ENCODE assay signal across 8 mouse cellular contexts in genomic region chr11:77348142-77348741, GRCm38 (mm10).
A peak's percentile ranks its signal among the peaks of the same experiment; 100 is the strongest.
DNase-seq lines count a peak whose midpoint lies in the region; TF ChIP-seq lines count a peak whose summit lies in the region.

No protein-coding gene starts in this region.

- no peaks in the 10 kb centered on the region for H3K36me3 ChIP-seq in megakaryocyte, embryonic 14.5 days (replicated peaks; ENCODE audit: low read length)

- H3K27ac ChIP-seq in cortical plate, adult 2 months (ENCODE audit: insufficient read depth, low read length): no peak overlapping the region

- peak; percentile 93 to 97 for DNase-seq in adrenal gland, adult (ENCODE audit: inconsistent age in 2 of 2, low spot score in 1 of 2)
- peak; percentile 90 to 91 for DNase-seq in gastrocnemius, adult 8-10 months (ENCODE audit: low spot score in 2 of 2)
- DNase-seq in hindlimb bud, embryonic 11.5 days (ENCODE audit: extremely low spot score, low read depth, low spot score): peak; percentile 22
- peak; percentile 14 to 65 for DNase-seq in left cerebral cortex, adult 9 months (ENCODE audit: low spot score in 2 of 2)
- peak; percentile 69 to 77 for DNase-seq in right cerebral cortex, adult 2 months (ENCODE audit: low spot score in 2 of 2)
- peak; percentile 93 for DNase-seq in urinary bladder, postnatal 14 days (ENCODE audit: low spot score)

- H3K27me3 ChIP-seq in megakaryocyte, embryonic 14.5 days (replicated peaks): peaks cover 2% of the 10 kb centered on the region

- no peak for TF ChIP-seq POLR2A in cortical plate, adult 2 months (IDR thresholded peaks at IDR 0.05; ENCODE audit: extremely low read depth, insufficient read depth, low read length)

- no peaks in the 10 kb centered on the region for H3K4me1 ChIP-seq in cortical plate, adult 2 months (ENCODE audit: control insufficient read depth, insufficient read depth, low read length)
- peaks cover 22% of the 10 kb centered on the region for H3K4me1 ChIP-seq in megakaryocyte, embryonic 14.5 days

- no peak for TF ChIP-seq CTCF in cortical plate, adult 2 months (IDR thresholded peaks at IDR 0.05; ENCODE audit: extremely low read depth, insufficient read depth, low read length)

- H3K4me3 ChIP-seq in cortical plate, adult 2 months (ENCODE audit: insufficient read depth, low read length): peak overlapping the region; percentile 56
- peak overlapping the region; percentile 97 for H3K4me3 ChIP-seq in megakaryocyte, embryonic 14.5 days (replicated peaks)

- no peaks in the 10 kb centered on the region for H3K9me3 ChIP-seq in megakaryocyte, embryonic 14.5 days

Comparison
In these comparisons a context has a peak if more than half of its experiments do, and no peak if none do; other contexts are left out.
1. DNase-seq: peak in every context shown above with its lines; median percentile 95 in adrenal gland, adult; 93 in urinary bladder, postnatal 14 days; 90 in gastrocnemius, adult 8-10 months; 73 in right cerebral cortex, adult 2 months; 40 in left cerebral cortex, adult 9 months; 22 in hindlimb bud, embryonic 11.5 days.